Mouse (Mus musculus) adrenal gland, postnatal 25 days (tissue): ENCODE results near the gene Kif21a. TPM values are rescaled to one million over a fixed set of nuclear protein-coding genes. Genes with fewer than 3 reads are reported as not detected.

Experiments
- DNase-seq: peaks from one replicate; pipeline ENCODE4 v3.0.0; 2021; ENCODE audit warnings: mixed read lengths
- total RNA-seq: library from RNA; stranded (reverse); gene quantifications from 2 replicates; pipeline ENCODE4 v1.2.3, GENCODE M21; 2021

Gene Kif21a
- total RNA-seq, 1 experiment from 2014 or later, result 15.4 TPM

DNA sequence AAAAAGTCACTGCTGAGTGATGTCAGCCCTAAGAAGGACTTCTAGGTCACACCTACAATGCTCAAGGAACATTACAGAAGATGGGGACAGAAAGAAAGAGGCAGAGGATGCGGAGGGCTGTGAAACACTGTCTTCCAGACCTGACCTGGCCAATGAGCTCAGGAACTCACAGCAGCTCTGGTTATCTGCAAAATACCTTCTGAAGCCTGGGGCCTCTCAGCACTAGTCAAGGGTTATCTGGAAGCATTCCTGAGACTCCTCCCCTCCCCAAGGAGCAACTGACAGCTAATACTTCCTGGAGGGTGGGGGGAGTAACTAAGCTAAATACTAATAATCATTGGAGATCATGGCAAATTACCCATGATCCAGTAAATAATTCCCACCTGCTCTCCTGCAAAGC lies 111.3 kb downstream of the Kif21a start:
- no peak for DNase-seq

DNA sequence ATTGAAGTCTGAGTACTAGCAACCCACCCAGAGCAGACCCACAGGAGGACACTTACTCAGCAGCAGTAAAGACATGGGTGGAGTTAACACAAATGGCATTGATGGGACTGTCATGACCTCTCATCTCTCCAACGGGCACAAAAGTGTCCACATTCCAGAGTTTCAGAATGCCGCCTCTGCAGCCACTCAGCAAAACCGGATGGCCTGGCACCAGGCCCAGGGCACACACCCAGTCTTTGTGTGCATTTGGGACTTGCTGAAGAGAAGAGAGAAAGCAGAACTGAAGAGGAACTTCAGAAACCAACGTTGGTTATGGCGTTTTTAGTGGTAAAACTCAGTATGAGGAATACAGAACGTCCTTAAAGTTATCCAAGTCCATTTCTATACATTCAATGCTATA lies 114.2 kb downstream of the Kif21a start:
- no peak for DNase-seq

DNA sequence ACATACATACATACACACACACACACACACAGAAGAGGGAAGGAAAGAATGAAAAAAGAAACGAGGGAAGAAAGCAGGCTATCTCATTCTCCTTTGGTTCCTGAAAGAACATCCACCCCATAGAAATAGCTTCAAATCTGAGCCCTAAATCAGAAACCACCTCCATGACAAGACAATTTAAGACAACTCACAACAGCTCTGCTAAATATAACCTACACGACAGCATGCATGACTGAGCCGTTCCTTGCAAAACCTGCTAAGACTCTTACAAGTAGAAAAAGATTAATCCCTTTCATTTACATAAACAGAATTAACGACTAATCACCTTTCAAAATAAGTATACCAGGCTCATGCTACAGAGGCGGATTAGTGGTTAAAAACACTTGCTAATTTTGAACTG lies 118.3 kb downstream of the Kif21a start:
- DNase-seq, result no peak

DNA sequence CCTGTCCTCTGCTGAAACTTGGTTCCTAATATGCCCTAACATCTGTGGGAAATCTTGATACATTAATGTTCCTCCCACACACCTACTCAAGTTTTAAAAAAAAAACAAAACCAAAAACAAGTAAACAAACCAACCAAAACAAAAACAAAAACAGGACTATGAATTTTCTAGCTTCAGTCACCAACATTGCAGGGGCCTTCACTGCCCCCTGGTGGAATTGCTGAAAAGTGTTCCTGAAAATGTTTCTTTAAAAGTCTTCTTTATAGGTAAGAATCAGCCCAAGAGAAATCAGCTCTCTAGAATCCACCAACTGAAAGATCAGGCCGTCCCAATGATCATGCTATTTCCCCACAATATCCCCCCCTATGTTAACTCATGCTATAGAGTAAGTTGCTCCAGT lies 120.7 kb downstream of the Kif21a start:
- DNase-seq, result no peak

DNA sequence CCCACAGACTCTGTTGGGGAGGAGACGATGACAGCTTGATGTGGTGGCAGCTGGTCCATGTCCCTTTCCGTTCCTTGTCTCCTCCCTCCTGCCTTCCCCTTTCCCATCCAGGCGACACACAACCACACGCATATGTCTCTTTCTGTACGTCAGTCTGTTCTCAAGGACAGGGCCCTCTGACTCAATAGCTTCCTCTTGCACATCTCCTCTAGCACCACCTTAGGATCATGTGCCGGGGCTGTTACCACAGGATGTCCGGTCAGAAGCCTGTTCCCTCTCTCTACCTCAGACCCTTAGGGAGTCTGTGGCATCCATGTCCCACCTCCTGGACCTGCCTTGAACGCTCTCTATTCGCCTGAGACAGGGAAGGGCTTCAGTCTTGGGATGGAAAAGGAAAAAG lies 153.3 kb downstream of the Kif21a start:
- DNase-seq, result no peak

DNA sequence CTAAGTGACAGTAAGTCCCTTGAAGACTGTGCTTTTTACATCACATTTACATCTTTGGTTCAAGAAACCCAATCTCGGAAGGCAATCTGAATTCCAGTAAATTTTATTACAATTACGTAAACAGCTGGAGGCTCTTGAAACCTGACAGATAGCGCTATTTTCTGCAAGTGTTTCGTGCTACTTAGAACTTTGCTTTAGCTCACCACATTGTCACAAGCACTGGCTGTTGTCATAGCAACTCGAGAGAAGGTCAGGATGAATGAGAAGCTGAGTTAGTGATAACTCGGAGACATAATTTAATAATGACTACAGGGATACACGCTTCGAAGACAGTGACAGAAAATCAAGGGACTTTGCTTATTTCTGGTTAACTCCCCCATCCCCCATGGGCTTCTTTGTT lies 162.3 kb downstream of the Kif21a start:
- DNase-seq, result no peak

Other genes starting within 250 kb of the Kif21a start
- gene Abcd2, start 141.9 kb upstream of the Kif21a start, total RNA-seq, result 8.7 and 10.5 TPM in 2 replicates
- not detected in 2 replicates for gene CN725425, start 149.5 kb upstream of the Kif21a start, total RNA-seq